15 mouse cellular contexts compared by ENCODE assay signal in the genomic region with DNA sequence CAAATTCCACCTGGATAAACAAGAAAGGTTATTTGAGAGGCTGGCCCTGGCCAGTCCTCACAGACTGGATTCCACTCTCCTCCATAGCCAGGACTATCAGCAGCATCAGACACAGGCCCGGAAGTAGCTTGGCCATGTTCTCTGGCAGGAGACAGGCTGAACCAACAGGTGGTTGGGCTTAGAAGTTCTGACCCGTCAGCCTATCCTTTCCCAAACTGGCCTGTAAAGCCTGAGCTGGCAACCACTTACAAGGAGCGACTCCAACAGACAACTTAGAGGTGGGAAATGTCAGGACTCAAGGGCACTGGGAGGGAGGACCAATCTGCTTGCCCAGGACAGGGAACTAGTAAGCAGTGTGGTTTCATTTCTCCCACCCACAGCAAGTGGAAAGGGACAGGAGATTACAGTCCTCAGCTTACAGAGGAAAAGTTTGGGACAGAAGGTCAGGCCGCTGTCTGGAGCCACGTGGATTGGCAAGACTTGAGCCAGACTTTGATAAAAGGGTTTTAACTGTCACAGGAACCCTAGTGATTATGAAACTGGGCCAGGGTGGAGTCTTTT. TPM values are rescaled to one million over a fixed set of nuclear protein-coding genes. Genes with fewer than 3 reads are reported as not detected.
DNase-seq lines count a peak whose midpoint lies in the region; ATAC-seq and TF ChIP-seq lines count a peak whose summit lies in the region.
"Had no signal": no experiment of that assay in that cellular context is flagged by ENCODE, and none has a peak within 500 bp of the region (broad histone marks: within the 10 kb centered on the region; RNA-seq: fewer than 3 reads in every experiment).

No protein-coding gene starts in this region.

- no peaks in the 10 kb centered on the region for H3K36me3 ChIP-seq in heart, embryonic 11.5 days (ENCODE audit: control insufficient read depth, insufficient read depth, low read length)
- H3K36me3 ChIP-seq in testis, adult 2 months (ENCODE audit: control insufficient read depth, insufficient read depth, low read length): no peaks in the 10 kb centered on the region
- H3K36me3 ChIP-seq: forebrain, embryonic 12.5 days; limb, embryonic 15.5 days; lung, embryonic 15.5 days; stomach, embryonic 15.5 days had no signal

- H3K4me3 ChIP-seq in heart, embryonic 11.5 days (ENCODE audit: low read depth, low read length): no peak overlapping the region
- no peak overlapping the region for H3K4me3 ChIP-seq in testis, adult 2 months (ENCODE audit: control insufficient read depth, low read depth, low read length)
- H3K4me3 ChIP-seq: forebrain, embryonic 12.5 days; limb, embryonic 15.5 days; lung, embryonic 15.5 days; stomach, embryonic 15.5 days had no signal

- DNase-seq in heart, adult 11 months: peak; percentile 97
- no peak for DNase-seq in testis, postnatal 10 days (ENCODE audit: low spot score)
- DNase-seq in heart, adult 9 months (ENCODE audit: low spot score in 2 of 2): peak; percentile 66 to 69
- no peak for DNase-seq in cerebellum, adult 8-10 months
- DNase-seq in spleen, postnatal 36 days (ENCODE audit: low spot score in 2 of 2): no peak
- DNase-seq in layer of hippocampus, adult 18-20 months (ENCODE audit: low spot score in 2 of 2): no peak

- 20% methylated on average over 5 of the region's 5 CpGs for WGBS in heart, embryonic 11.5 days (ENCODE audit: insufficient replicate concordance)

- H3K4me1 ChIP-seq in heart, embryonic 11.5 days (ENCODE audit: control insufficient read depth, insufficient read depth, low read length): peaks cover 8% of the 10 kb centered on the region; the same call in 1 of the 2 replicates
- peaks cover 16% of the 10 kb centered on the region for H3K4me1 ChIP-seq in testis, adult 2 months (ENCODE audit: control insufficient read depth, insufficient read depth, low read length)

- H3K4me2 ChIP-seq in heart, embryonic 11.5 days: no peak overlapping the region; the same call in 1 of the 2 replicates
- H3K4me2 ChIP-seq: forebrain, embryonic 12.5 days; limb, embryonic 15.5 days; lung, embryonic 15.5 days; stomach, embryonic 15.5 days had no signal

- no peak overlapping the region for H3K27ac ChIP-seq in heart, embryonic 11.5 days (ENCODE audit: low read depth, low read length)
- peak overlapping the region; percentile 15 for H3K27ac ChIP-seq in testis, adult 2 months (ENCODE audit: control insufficient read depth, insufficient read depth, low read depth, low read length)
- H3K27ac ChIP-seq: forebrain, embryonic 12.5 days; limb, embryonic 15.5 days; lung, embryonic 15.5 days; stomach, embryonic 15.5 days had no signal

- H3K9ac ChIP-seq in heart, embryonic 11.5 days (ENCODE audit: low read depth, low read length): no peak overlapping the region
- H3K9ac ChIP-seq: forebrain, embryonic 12.5 days; limb, embryonic 15.5 days; lung, embryonic 15.5 days; stomach, embryonic 15.5 days had no signal

- no peak for TF ChIP-seq POLR2A in testis, adult 2 months (IDR thresholded peaks at IDR 0.05; ENCODE audit: control insufficient read depth, low read depth, low read length)

- TF ChIP-seq CTCF in testis, adult 2 months (IDR thresholded peaks at IDR 0.05; ENCODE audit: control insufficient read depth, insufficient read depth, insufficient replicate concordance, low read depth, low read length): no peak

- H3K9me3 ChIP-seq in heart, embryonic 11.5 days (replicated peaks; ENCODE audit: control insufficient read depth, low read length): no peaks in the 10 kb centered on the region
- H3K9me3 ChIP-seq: forebrain, embryonic 12.5 days; limb, embryonic 15.5 days; lung, embryonic 15.5 days; stomach, embryonic 15.5 days had no signal

- ATAC-seq in heart, embryonic 11.5 days (replicated peaks; ENCODE audit: insufficient number of reproducible peaks, low FRiP score, low TSS enrichment): no peak

- no peaks in the 10 kb centered on the region for H3K27me3 ChIP-seq in heart, embryonic 11.5 days (ENCODE audit: control insufficient read depth, insufficient read depth, low read length)
- no peaks in the 10 kb centered on the region for H3K27me3 ChIP-seq in testis, adult 2 months (ENCODE audit: control insufficient read depth, insufficient read depth, low read length)

RNA-seq across cellular contexts. Expression of a gene that starts 1.6 kb away (rescaled TPM):
- 26.7 and 27.7 TPM in 2 replicates for polyA plus RNA-seq in heart, embryonic 11.5 days (2014; fragmentation: Nextera tagmentation; extraction: Ambion mirVana)
- 35.9 and 50.1 TPM in 2 replicates for polyA plus RNA-seq in testis, adult 2 months (2012; rRNA removed)
- total RNA-seq in layer of hippocampus, adult 18-20 months (2021): 100 to 1,000 TPM in 1 of 2 experiments, 10 to 100 TPM in 1; 81.1 to 111 TPM

RNA-seq across cellular contexts. Expression of a gene that starts 31.0 kb away (rescaled TPM):
- polyA plus RNA-seq in heart, embryonic 11.5 days (2014; fragmentation: Nextera tagmentation; extraction: Ambion mirVana): 1.0 and 1.6 TPM in 2 replicates
- polyA plus RNA-seq in testis, adult 2 months (2012; rRNA removed): 45.8 and 54.6 TPM in 2 replicates
- total RNA-seq in layer of hippocampus, adult 18-20 months (2021): 1 to 10 TPM; 7.8 to 8.0 TPM
- total RNA-seq: megakaryocyte-erythroid progenitor cell, adult 5-6 weeks had no signal

RNA-seq across cellular contexts. Expression of a gene that starts 49.5 kb away (rescaled TPM):
- polyA plus RNA-seq in heart, embryonic 11.5 days (2014; fragmentation: Nextera tagmentation; extraction: Ambion mirVana): 0.15 and 0.31 TPM in 2 replicates
- 0.24 and 0.44 TPM in 2 replicates for polyA plus RNA-seq in testis, adult 2 months (2012; rRNA removed)
- not detected for total RNA-seq in layer of hippocampus, adult 18-20 months (2021)
- total RNA-seq: left cerebral cortex, adult 8-10 months; megakaryocyte-erythroid progenitor cell, adult 5-6 weeks had no signal
- polyA plus RNA-seq: cortical plate, adult 2 months had no signal

RNA-seq across cellular contexts. Expression of a gene that starts 58.0 kb away (rescaled TPM):
- 0.23 TPM in 1 of 2 replicates, not detected in the other for polyA plus RNA-seq in heart, embryonic 11.5 days (2014; fragmentation: Nextera tagmentation; extraction: Ambion mirVana)
- polyA plus RNA-seq in testis, adult 2 months (2012; rRNA removed): 25.8 and 32.4 TPM in 2 replicates
- total RNA-seq in layer of hippocampus, adult 18-20 months (2021): 10 to 100 TPM; 81.6 to 85.3 TPM
- total RNA-seq: megakaryocyte-erythroid progenitor cell, adult 5-6 weeks had no signal

Comparison
In these comparisons a context has a peak if more than half of its experiments do, and no peak if none do; other contexts are left out.
1. DNase-seq: peak in heart, adult 11 months (single experiment) and heart, adult 9 months (2 of 2); none in testis, postnatal 10 days (single experiment), cerebellum, adult 8-10 months (single experiment), spleen, postnatal 36 days (0 of 2) and layer of hippocampus, adult 18-20 months (0 of 2).
2. RNA of a gene that starts 31.0 kb away (polyA plus RNA-seq): 45.8 to 54.6 TPM in testis, adult 2 months; 1.0 to 1.6 TPM in heart, embryonic 11.5 days; every median in the first group is over 10 times any median in the second.